Mouse (Mus musculus) hindbrain, embryonic 13.5 days (tissue): ENCODE data around the gene Cttn. TPM values are rescaled to one million over a fixed set of nuclear protein-coding genes. Genes with fewer than 3 reads are reported as not detected.

ENCODE experiments used
- ATAC-seq: fragments of 200-750 bp; cut with Nextera tagmentation; 2 replicates; pipeline ENCODE4 v1.8.0; 2017; ENCODE audit warnings: moderate TSS enrichment; ENCODE audit not compliant: low FRiP score
- H3K27ac ChIP-seq: fragments of 300-500 bp; sonication (generic); 2 replicates; pipeline ENCODE4 v1.5.1; 2015; ENCODE audit warnings: inconsistent platforms, mild to moderate bottlenecking, moderate library complexity
- H3K27me3 ChIP-seq: fragments of 300-500 bp; sonication (generic); 2 replicates; pipeline ENCODE4 v1.6.1; 2015; ENCODE audit warnings: mild to moderate bottlenecking, inconsistent platforms
- H3K36me3 ChIP-seq: fragments of 300-500 bp; sonication (generic); 2 replicates; pipeline ENCODE4 v1.6.1; 2015; ENCODE audit warnings: mild to moderate bottlenecking, inconsistent platforms
- H3K4me1 ChIP-seq: fragments of 300-500 bp; sonication (generic); replicated peaks from 2 replicates; pipeline ENCODE4 v1.6.1; 2015; ENCODE audit warnings: inconsistent platforms
- H3K4me2 ChIP-seq: fragments of 300-500 bp; sonication (generic); 2 replicates; pipeline ENCODE4 v1.6.1; 2015; ENCODE audit warnings: inconsistent platforms, mild to moderate bottlenecking, moderate library complexity
- H3K4me3 ChIP-seq: fragments of 300-500 bp; sonication (generic); 2 replicates; pipeline ENCODE4 v1.5.1; 2015; ENCODE audit warnings: mild to moderate bottlenecking, inconsistent platforms
- H3K9ac ChIP-seq: fragments of 300-500 bp; sonication (generic); 2 replicates; pipeline ENCODE4 v1.6.1; 2015; ENCODE audit warnings: mild to moderate bottlenecking, inconsistent platforms
- H3K9me3 ChIP-seq: fragments of 300-500 bp; sonication (generic); 2 replicates; pipeline ENCODE4 v1.6.1; 2016; ENCODE audit warnings: inconsistent platforms
- WGBS: fragments of 180-500 bp; shearing (Covaris S2); methylation state at CpG from one replicate; pipeline ENCODE4 v1.1.7; 2015; 5-methylcytosine and 5-hydroxymethylcytosine counted together
- polyA plus RNA-seq: library from polyadenylated mRNA; unstranded; fragments of >200 nt; fragmentation: Nextera tagmentation; extraction: Ambion mirVana; gene quantifications from 2 replicates; pipeline ENCODE4 v1.2.1, GENCODE M21; 2015

The Cttn gene
- polyA plus RNA-seq, 1 experiment from 2014 or later: 181 TPM

- WGBS: 96% methylated on average over 4 of the region's 4 CpGs
- H3K36me3 ChIP-seq: peaks cover 98% of the 10 kb centered on the region
- no peak overlapping the region for H3K4me3 ChIP-seq
- no peaks in the 10 kb centered on the region for H3K27me3 ChIP-seq
- H3K27ac ChIP-seq: no peak overlapping the region
- no peak overlapping the region for H3K9ac ChIP-seq
- ATAC-seq: no peak
- H3K4me2 ChIP-seq: no peak overlapping the region
- H3K9me3 ChIP-seq: no peaks in the 10 kb centered on the region
- H3K4me1 ChIP-seq: no peaks in the 10 kb centered on the region
Observed at GRCm38 (mm10) chr7:144441976-144442375, 28.8 kb downstream of the Cttn start.

- H3K36me3 ChIP-seq: peaks cover 99% of the 10 kb centered on the region
- no peak overlapping the region for H3K27ac ChIP-seq
- no peak overlapping the region for H3K4me2 ChIP-seq
- H3K4me1 ChIP-seq: no peaks in the 10 kb centered on the region
- 93% methylated on average over 11 of the region's 11 CpGs for WGBS
- H3K9me3 ChIP-seq: no peaks in the 10 kb centered on the region
- H3K27me3 ChIP-seq: no peaks in the 10 kb centered on the region
- H3K4me3 ChIP-seq: no peak overlapping the region
- H3K9ac ChIP-seq: no peak overlapping the region
- no peak for ATAC-seq
Observed at GRCm38 (mm10) chr7:144441466-144441865, 29.3 kb downstream of the Cttn start.

GRCm38 (mm10) chr7:144438811-144439210 lies 32.0 kb downstream of the Cttn start:
- no peak overlapping the region for H3K4me3 ChIP-seq
- H3K9ac ChIP-seq: no peak overlapping the region
- H3K4me1 ChIP-seq: no peaks in the 10 kb centered on the region
- no peaks in the 10 kb centered on the region for H3K27me3 ChIP-seq
- H3K4me2 ChIP-seq: no peak overlapping the region
- WGBS: 98% methylated on average over 7 of the region's 7 CpGs
- no peak for ATAC-seq
- no peak overlapping the region for H3K27ac ChIP-seq
- H3K9me3 ChIP-seq: no peaks in the 10 kb centered on the region
- H3K36me3 ChIP-seq: peaks cover 85% of the 10 kb centered on the region

GRCm38 (mm10) chr7:144432920-144433319 lies 37.9 kb downstream of the Cttn start:
- H3K4me1 ChIP-seq: no peaks in the 10 kb centered on the region
- no peaks in the 10 kb centered on the region for H3K9me3 ChIP-seq
- no peak overlapping the region for H3K4me2 ChIP-seq
- H3K9ac ChIP-seq: no peak overlapping the region
- ATAC-seq: no peak
- H3K4me3 ChIP-seq: no peak overlapping the region
- 89% methylated on average over 2 of the region's 2 CpGs for WGBS
- H3K27ac ChIP-seq: no peak overlapping the region
- H3K27me3 ChIP-seq: no peaks in the 10 kb centered on the region
- H3K36me3 ChIP-seq: peaks cover 32% of the 10 kb centered on the region

GRCm38 (mm10) chr7:144427460-144427859 lies 43.3 kb downstream of the Cttn start:
- ATAC-seq: no peak
- Histone ChIP-seq H3K27ac (no peak overlapping the region), H3K4me2 (no peak overlapping the region), H3K27me3 (no peaks in the 10 kb centered on the region), H3K9me3 (no peaks in the 10 kb centered on the region), H3K36me3 (0 out of 2 replicates have a peak, but pooled peaks cover 5% of the 10 kb centered on the region), H3K4me3 (no peak overlapping the region), H3K4me1 (peaks cover 10% of the 10 kb centered on the region; the same call in 1 of the 2 replicates), H3K9ac (no peak overlapping the region)
- WGBS: 85% methylated on average over 3 of the region's 3 CpGs

GRCm38 (mm10) chr7:144426594-144426993 lies 44.2 kb downstream of the Cttn start:
- Histone ChIP-seq H3K4me2 (no peak overlapping the region), H3K36me3 (peaks cover 12% of the 10 kb centered on the region; the same call in 1 of the 2 replicates), H3K9ac (no peak overlapping the region), H3K4me1 (peaks cover 10% of the 10 kb centered on the region; the same call in 1 of the 2 replicates), H3K4me3 (no peak overlapping the region), H3K27ac (no peak overlapping the region), H3K27me3 (no peaks in the 10 kb centered on the region), H3K9me3 (no peaks in the 10 kb centered on the region)
- ATAC-seq: peak; percentile 23; the same call in 1 of the 2 replicates
- 81% methylated on average over 3 of the region's 3 CpGs for WGBS

- Histone ChIP-seq H3K27me3 (no peaks in the 10 kb centered on the region), H3K4me3 (no peak overlapping the region), H3K9ac (no peak overlapping the region), H3K36me3 (peaks cover 11% of the 10 kb centered on the region), H3K27ac (peak overlapping the region; percentile 44; the same call in 1 of the 2 replicates), H3K4me2 (no peak overlapping the region), H3K4me1 (peaks cover 10% of the 10 kb centered on the region; the same call in 1 of the 2 replicates), H3K9me3 (no peaks in the 10 kb centered on the region)
- WGBS: 7% methylated on average over 8 of the region's 8 CpGs
- no peak; the same call in 1 of the 2 replicates for ATAC-seq
Observed at GRCm38 (mm10) chr7:144425953-144426352, 44.9 kb downstream of the Cttn start.

- no peak overlapping the region for H3K9ac ChIP-seq
- 68% methylated on average over 6 of the region's 6 CpGs for WGBS
Observed at GRCm38 (mm10) chr7:144421478-144421877, 49.3 kb downstream of the Cttn start.

GRCm38 (mm10) chr7:144420552-144420951 lies 50.3 kb downstream of the Cttn start:
- H3K27ac ChIP-seq: no peak overlapping the region
- H3K4me3 ChIP-seq: no peak overlapping the region
- peak overlapping the region; percentile 9; the same call in 1 of the 2 replicates for H3K9ac ChIP-seq
- no peaks in the 10 kb centered on the region for H3K27me3 ChIP-seq
- H3K9me3 ChIP-seq: no peaks in the 10 kb centered on the region
- ATAC-seq: no peak
- no peak overlapping the region for H3K4me2 ChIP-seq
- WGBS: 22% methylated on average over 16 of the region's 16 CpGs
- peaks cover 44% of the 10 kb centered on the region for H3K4me1 ChIP-seq
- peaks cover 7% of the 10 kb centered on the region for H3K36me3 ChIP-seq

More at GRCm38 (mm10) chr7:144421478-144421877, 49.3 kb downstream of the Cttn start:
- Histone ChIP-seq H3K9me3 (no peaks in the 10 kb centered on the region), H3K27ac (no peak overlapping the region), H3K36me3 (peaks cover 7% of the 10 kb centered on the region), H3K4me3 (no peak overlapping the region), H3K4me1 (peaks cover 44% of the 10 kb centered on the region), H3K4me2 (no peak overlapping the region), H3K27me3 (no peaks in the 10 kb centered on the region)
- no peak for ATAC-seq

GRCm38 (mm10) chr7:144417644-144418343 lies 53.0 kb downstream of the Cttn start:
- H3K27ac ChIP-seq: peak overlapping the region; percentile 89
- peak overlapping the region; percentile 55 for H3K9ac ChIP-seq
- WGBS: 25% methylated on average over 16 of the region's 16 CpGs
- peaks cover 10% of the 10 kb centered on the region for H3K36me3 ChIP-seq
- peak overlapping the region; percentile 25 for H3K4me2 ChIP-seq
- H3K27me3 ChIP-seq: no peaks in the 10 kb centered on the region
- H3K4me1 ChIP-seq: peaks cover 40% of the 10 kb centered on the region
- H3K9me3 ChIP-seq: no peaks in the 10 kb centered on the region
- H3K4me3 ChIP-seq: no peak overlapping the region
- peak; percentile 87 for ATAC-seq

GRCm38 (mm10) chr7:144417234-144417633 lies 53.6 kb downstream of the Cttn start:
- no peak for ATAC-seq
- H3K4me2 ChIP-seq: peak overlapping the region; percentile 25
- peaks cover 46% of the 10 kb centered on the region for H3K4me1 ChIP-seq
- peak overlapping the region; percentile 89 for H3K27ac ChIP-seq
- no peaks in the 10 kb centered on the region for H3K9me3 ChIP-seq
- no peak overlapping the region for H3K4me3 ChIP-seq
- peak overlapping the region; percentile 55 for H3K9ac ChIP-seq
- H3K27me3 ChIP-seq: no peaks in the 10 kb centered on the region
- WGBS: 56% methylated on average over 2 of the region's 2 CpGs
- peaks cover 9% of the 10 kb centered on the region for H3K36me3 ChIP-seq

- Histone ChIP-seq H3K4me1 (peaks cover 55% of the 10 kb centered on the region), H3K4me3 (no peak overlapping the region), H3K36me3 (peaks cover 15% of the 10 kb centered on the region), H3K4me2 (no peak overlapping the region), H3K9me3 (no peaks in the 10 kb centered on the region), H3K9ac (no peak overlapping the region), H3K27me3 (no peaks in the 10 kb centered on the region), H3K27ac (no peak overlapping the region)
- WGBS: 76% methylated on average over 4 of the region's 4 CpGs
- ATAC-seq: no peak
Observed at GRCm38 (mm10) chr7:144415795-144416194, 55.0 kb downstream of the Cttn start.

- Histone ChIP-seq H3K4me1 (peaks cover 44% of the 10 kb centered on the region), H3K27ac (no peak overlapping the region), H3K4me3 (no peak overlapping the region), H3K9me3 (no peaks in the 10 kb centered on the region), H3K4me2 (no peak overlapping the region), H3K36me3 (peaks cover 27% of the 10 kb centered on the region), H3K27me3 (no peaks in the 10 kb centered on the region), H3K9ac (no peak overlapping the region)
- 84% methylated on average over 5 of the region's 5 CpGs for WGBS
- ATAC-seq: no peak
Observed at GRCm38 (mm10) chr7:144414632-144415031, 56.2 kb downstream of the Cttn start.
